Mouse (Mus musculus) heart, adult 2 months (tissue): ENCODE data around the gene Aqr.

Source experiments
- CTCF ChIP-seq: fragments of 200-600 bp; IDR thresholded peaks from 2 replicates; pipeline ENCODE4 v1.8.1; 2022; ENCODE audit warnings: antibody characterized with exemption, mild to moderate bottlenecking, moderate library complexity
- POLR2A ChIP-seq: fragments of 200-500 bp; IDR thresholded peaks from 2 replicates; pipeline ENCODE4 v1.6.1; 2011; ENCODE audit warnings: mild to moderate bottlenecking, low read depth, low read length, control low read depth; ENCODE audit not compliant: insufficient read depth

- TF ChIP-seq CTCF: no peak
- TF ChIP-seq POLR2A: no peak
Measured at GRCm38 (mm10) chr2:114196421-114196820, 9.6 kb upstream of the Aqr start.
